Mouse (Mus musculus): ENCODE measurements around the gene Atxn10. TPM values are rescaled to one million over a fixed set of nuclear protein-coding genes. Genes with fewer than 3 reads are reported as not detected.

Atxn10 gene
- polyA plus RNA-seq, 1 experiment from 2014 or later: 231 TPM

DNA sequence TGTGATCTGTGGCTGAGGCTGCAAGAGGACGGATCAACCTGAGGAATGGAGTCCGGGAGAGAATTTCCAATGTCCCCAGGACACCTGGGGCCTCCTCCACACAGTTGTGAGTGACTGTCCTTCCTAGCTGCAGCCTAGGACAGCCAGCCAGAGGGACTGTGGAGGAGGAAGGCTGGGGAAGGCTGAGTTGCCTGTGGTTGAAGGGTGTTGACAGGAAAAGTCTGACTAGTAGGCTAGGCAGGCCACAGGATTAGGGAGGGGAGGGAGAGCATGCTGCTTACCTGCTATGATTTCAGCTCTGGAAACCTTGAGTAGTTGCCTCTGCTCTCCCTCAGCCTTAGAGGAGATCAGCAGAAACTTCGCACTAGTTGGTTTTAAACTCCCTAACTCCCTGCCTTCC, 71.3 kb downstream of the Atxn10 start:
- H3K9me3 ChIP-seq: no peaks in the 10 kb centered on the region
- no peak overlapping the region for H3K9ac ChIP-seq
- H3K4me3 ChIP-seq (replicated peaks): no peak overlapping the region
- H3K36me3 ChIP-seq: no peaks in the 10 kb centered on the region
- WGBS: 83% methylated on average over 3 of the region's 3 CpGs
- H3K4me2 ChIP-seq: no peak overlapping the region
- H3K27me3 ChIP-seq (replicated peaks): no peaks in the 10 kb centered on the region
- no peak overlapping the region for H3K27ac ChIP-seq
- H3K4me1 ChIP-seq: peaks cover 5% of the 10 kb centered on the region; the same call in 1 of the 2 replicates
- no peak for ATAC-seq (ENCODE audit: insufficient read depth, low FRiP score, low read depth)

GRCm38 (mm10) chr15:85408790-85409189, 72.7 kb downstream of the Atxn10 start:
- Histone ChIP-seq H3K4me1 (no peaks in the 10 kb centered on the region), H3K4me2 (no peak overlapping the region), H3K27ac (no peak overlapping the region), H3K4me3 (replicated peaks) (no peak overlapping the region), H3K27me3 (replicated peaks) (no peaks in the 10 kb centered on the region), H3K9ac (no peak overlapping the region), H3K36me3 (no peaks in the 10 kb centered on the region), H3K9me3 (no peaks in the 10 kb centered on the region)
- no peak for ATAC-seq (ENCODE audit: insufficient read depth, low FRiP score, low read depth)
- WGBS: 84% methylated on average over 5 of the region's 5 CpGs

DNA sequence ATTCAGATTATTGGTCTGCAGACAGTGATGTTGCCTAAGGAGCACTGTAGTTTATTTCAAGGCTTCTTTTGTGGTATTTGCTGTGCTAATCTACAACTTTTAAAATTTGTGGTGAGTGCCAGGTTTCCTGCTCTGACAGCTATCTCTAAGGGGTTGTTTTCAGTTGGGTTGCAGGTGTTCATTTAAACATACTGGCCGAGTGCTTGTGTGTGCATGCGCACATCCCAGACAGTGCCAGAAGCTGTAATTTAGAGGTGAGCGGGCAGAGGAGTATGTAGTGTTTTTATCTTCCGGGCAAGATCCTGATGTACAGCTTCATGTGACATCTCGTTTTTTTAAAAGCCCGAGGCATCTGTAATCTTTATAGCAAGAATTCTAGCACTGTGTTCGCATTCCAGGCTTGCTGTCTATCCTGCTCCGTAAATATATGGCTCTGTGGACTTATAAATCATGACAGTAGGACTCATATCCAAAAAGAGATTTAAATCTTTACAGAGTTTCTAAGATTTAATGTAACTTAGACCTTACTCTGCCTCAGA, 73.3 kb downstream of the Atxn10 start:
- no peak overlapping the region for H3K9ac ChIP-seq
- no peaks in the 10 kb centered on the region for H3K9me3 ChIP-seq
- H3K36me3 ChIP-seq: no peaks in the 10 kb centered on the region
- no peak for ATAC-seq (ENCODE audit: insufficient read depth, low FRiP score, low read depth)
- H3K4me2 ChIP-seq: no peak overlapping the region
- WGBS: 64% methylated on average over 8 of the region's 8 CpGs
- H3K4me1 ChIP-seq: no peaks in the 10 kb centered on the region
- H3K4me3 ChIP-seq (replicated peaks): no peak overlapping the region
- H3K27ac ChIP-seq: no peak overlapping the region
- H3K27me3 ChIP-seq (replicated peaks): no peaks in the 10 kb centered on the region

DNA sequence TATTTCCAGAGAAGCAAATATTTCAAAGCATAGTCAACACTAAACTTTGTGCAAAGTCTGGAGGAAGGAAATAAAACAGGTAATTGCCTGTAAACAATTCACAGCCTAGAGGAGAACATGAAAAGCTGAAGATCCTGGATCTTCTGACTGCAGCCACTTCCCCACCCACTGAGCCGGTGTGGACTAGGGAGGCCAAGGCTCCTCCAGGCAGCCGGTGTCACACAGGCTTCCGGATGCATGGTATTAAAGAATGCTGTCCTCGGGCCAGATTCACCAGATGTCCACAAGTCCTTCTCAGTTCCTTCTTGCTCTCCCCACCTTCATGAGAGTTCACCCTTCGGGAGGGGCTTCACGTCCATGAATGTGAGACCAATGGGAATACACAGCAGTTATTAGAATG, 73.8 kb downstream of the Atxn10 start:
- Histone ChIP-seq H3K27ac (no peak overlapping the region), H3K27me3 (replicated peaks) (no peaks in the 10 kb centered on the region), H3K36me3 (no peaks in the 10 kb centered on the region), H3K9ac (no peak overlapping the region), H3K9me3 (no peaks in the 10 kb centered on the region), H3K4me1 (no peaks in the 10 kb centered on the region), H3K4me2 (no peak overlapping the region), H3K4me3 (replicated peaks) (no peak overlapping the region)
- ATAC-seq (ENCODE audit: insufficient read depth, low FRiP score, low read depth): no peak
- WGBS: 72% methylated on average over 6 of the region's 6 CpGs

GRCm38 (mm10) chr15:85414620-85415019, 78.6 kb downstream of the Atxn10 start:
- no peak overlapping the region for H3K27ac ChIP-seq
- H3K9me3 ChIP-seq: no peaks in the 10 kb centered on the region
- no peak overlapping the region for H3K9ac ChIP-seq
- no peaks in the 10 kb centered on the region for H3K27me3 ChIP-seq (replicated peaks)
- H3K4me1 ChIP-seq: no peaks in the 10 kb centered on the region
- WGBS: 80% methylated on average over 2 of the region's 2 CpGs
- H3K4me3 ChIP-seq (replicated peaks): no peak overlapping the region
- H3K36me3 ChIP-seq: no peaks in the 10 kb centered on the region
- no peak overlapping the region for H3K4me2 ChIP-seq
- no peak for ATAC-seq (ENCODE audit: insufficient read depth, low FRiP score, low read depth)

GRCm38 (mm10) chr15:85420686-85421085, 84.6 kb downstream of the Atxn10 start:
- Histone ChIP-seq H3K9me3 (no peaks in the 10 kb centered on the region), H3K36me3 (no peaks in the 10 kb centered on the region), H3K4me2 (no peak overlapping the region), H3K4me1 (no peaks in the 10 kb centered on the region), H3K9ac (no peak overlapping the region), H3K27me3 (replicated peaks) (no peaks in the 10 kb centered on the region), H3K27ac (no peak overlapping the region), H3K4me3 (replicated peaks) (no peak overlapping the region)
- no peak for ATAC-seq (ENCODE audit: insufficient read depth, low FRiP score, low read depth)
- 36% methylated on average over 2 of the region's 2 CpGs for WGBS

GRCm38 (mm10) chr15:85424197-85424596, 88.2 kb downstream of the Atxn10 start:
- H3K4me1 ChIP-seq: no peaks in the 10 kb centered on the region
- ATAC-seq (ENCODE audit: insufficient read depth, low FRiP score, low read depth): no peak
- H3K4me3 ChIP-seq (replicated peaks): no peak overlapping the region
- no peak overlapping the region for H3K27ac ChIP-seq
- no peaks in the 10 kb centered on the region for H3K27me3 ChIP-seq (replicated peaks)
- WGBS: 61% methylated on average over 3 of the region's 3 CpGs
- no peaks in the 10 kb centered on the region for H3K36me3 ChIP-seq
- no peak overlapping the region for H3K4me2 ChIP-seq
- H3K9me3 ChIP-seq: no peaks in the 10 kb centered on the region
- no peak overlapping the region for H3K9ac ChIP-seq

GRCm38 (mm10) chr15:85428140-85428539, 92.1 kb downstream of the Atxn10 start:
- no peak for ATAC-seq (ENCODE audit: insufficient read depth, low FRiP score, low read depth)
- H3K4me3 ChIP-seq (replicated peaks): no peak overlapping the region
- H3K27me3 ChIP-seq (replicated peaks): no peaks in the 10 kb centered on the region
- H3K9me3 ChIP-seq: no peaks in the 10 kb centered on the region
- H3K27ac ChIP-seq: no peak overlapping the region
- no peak overlapping the region for H3K4me2 ChIP-seq
- H3K9ac ChIP-seq: no peak overlapping the region
- 81% methylated on average over 6 of the region's 6 CpGs for WGBS
- no peaks in the 10 kb centered on the region for H3K4me1 ChIP-seq
- no peaks in the 10 kb centered on the region for H3K36me3 ChIP-seq

- H3K27me3 ChIP-seq (replicated peaks): no peaks in the 10 kb centered on the region
- no peaks in the 10 kb centered on the region for H3K9me3 ChIP-seq
- H3K4me2 ChIP-seq: no peak overlapping the region
- H3K4me3 ChIP-seq (replicated peaks): no peak overlapping the region
- WGBS: 84% methylated on average over 3 of the region's 3 CpGs
- no peak overlapping the region for H3K27ac ChIP-seq
- peaks cover 10% of the 10 kb centered on the region; the same call in 1 of the 2 replicates for H3K36me3 ChIP-seq
- ATAC-seq (ENCODE audit: insufficient read depth, low FRiP score, low read depth): no peak
- no peak overlapping the region for H3K9ac ChIP-seq
- H3K4me1 ChIP-seq: no peaks in the 10 kb centered on the region
Observed at GRCm38 (mm10) chr15:85442568-85442967, 106.5 kb downstream of the Atxn10 start.

GRCm38 (mm10) chr15:85446652-85447051, 110.6 kb downstream of the Atxn10 start:
- H3K4me1 ChIP-seq: no peaks in the 10 kb centered on the region
- no peak overlapping the region for H3K4me3 ChIP-seq (replicated peaks)
- no peak overlapping the region for H3K4me2 ChIP-seq
- no peaks in the 10 kb centered on the region for H3K9me3 ChIP-seq
- H3K9ac ChIP-seq: no peak overlapping the region
- no peak for ATAC-seq (ENCODE audit: insufficient read depth, low FRiP score, low read depth)
- peaks cover 11% of the 10 kb centered on the region; the same call in 1 of the 2 replicates for H3K36me3 ChIP-seq
- H3K27ac ChIP-seq: no peak overlapping the region
- 62% methylated on average over 3 of the region's 3 CpGs for WGBS
- no peaks in the 10 kb centered on the region for H3K27me3 ChIP-seq (replicated peaks)

- Histone ChIP-seq H3K9me3 (no peaks in the 10 kb centered on the region), H3K4me3 (replicated peaks) (no peak overlapping the region), H3K4me1 (0 out of 2 replicates have a peak, but pooled peaks cover 4% of the 10 kb centered on the region), H3K27me3 (replicated peaks) (no peaks in the 10 kb centered on the region), H3K27ac (no peak overlapping the region), H3K9ac (no peak overlapping the region), H3K36me3 (peaks cover 9% of the 10 kb centered on the region; the same call in 1 of the 2 replicates), H3K4me2 (no peak overlapping the region)
- ATAC-seq (ENCODE audit: insufficient read depth, low FRiP score, low read depth): no peak
- 77% methylated on average over 8 of the region's 8 CpGs for WGBS
Observed at GRCm38 (mm10) chr15:85456891-85457290, 120.8 kb downstream of the Atxn10 start.

- H3K4me3 ChIP-seq (replicated peaks): no peak overlapping the region
- 0 out of 2 replicates have a peak, but pooled peaks cover 4% of the 10 kb centered on the region for H3K4me1 ChIP-seq
- H3K4me2 ChIP-seq: no peak overlapping the region
- peaks cover 16% of the 10 kb centered on the region for H3K36me3 ChIP-seq
- no peak overlapping the region for H3K9ac ChIP-seq
- ATAC-seq (ENCODE audit: insufficient read depth, low FRiP score, low read depth): no peak
- no peak overlapping the region for H3K27ac ChIP-seq
- H3K27me3 ChIP-seq (replicated peaks): no peaks in the 10 kb centered on the region
- 74% methylated on average over 8 of the region's 8 CpGs for WGBS
- no peaks in the 10 kb centered on the region for H3K9me3 ChIP-seq
Observed at GRCm38 (mm10) chr15:85457838-85458237, 121.8 kb downstream of the Atxn10 start.

GRCm38 (mm10) chr15:85458631-85459082, 122.6 kb downstream of the Atxn10 start:
- 59% methylated on average over 4 of the region's 4 CpGs for WGBS
- no peak overlapping the region for H3K27ac ChIP-seq
- no peak overlapping the region for H3K9ac ChIP-seq
- no peak overlapping the region for H3K4me2 ChIP-seq
- H3K4me3 ChIP-seq (replicated peaks): no peak overlapping the region
- H3K27me3 ChIP-seq (replicated peaks): no peaks in the 10 kb centered on the region
- H3K36me3 ChIP-seq: peaks cover 17% of the 10 kb centered on the region
- no peak for ATAC-seq (ENCODE audit: insufficient read depth, low FRiP score, low read depth)
- no peaks in the 10 kb centered on the region for H3K9me3 ChIP-seq
- 0 out of 2 replicates have a peak, but pooled peaks cover 4% of the 10 kb centered on the region for H3K4me1 ChIP-seq
